Mouse (Mus musculus): ENCODE results near the gene Zc3h18.

Zc3h18 gene

DNA sequence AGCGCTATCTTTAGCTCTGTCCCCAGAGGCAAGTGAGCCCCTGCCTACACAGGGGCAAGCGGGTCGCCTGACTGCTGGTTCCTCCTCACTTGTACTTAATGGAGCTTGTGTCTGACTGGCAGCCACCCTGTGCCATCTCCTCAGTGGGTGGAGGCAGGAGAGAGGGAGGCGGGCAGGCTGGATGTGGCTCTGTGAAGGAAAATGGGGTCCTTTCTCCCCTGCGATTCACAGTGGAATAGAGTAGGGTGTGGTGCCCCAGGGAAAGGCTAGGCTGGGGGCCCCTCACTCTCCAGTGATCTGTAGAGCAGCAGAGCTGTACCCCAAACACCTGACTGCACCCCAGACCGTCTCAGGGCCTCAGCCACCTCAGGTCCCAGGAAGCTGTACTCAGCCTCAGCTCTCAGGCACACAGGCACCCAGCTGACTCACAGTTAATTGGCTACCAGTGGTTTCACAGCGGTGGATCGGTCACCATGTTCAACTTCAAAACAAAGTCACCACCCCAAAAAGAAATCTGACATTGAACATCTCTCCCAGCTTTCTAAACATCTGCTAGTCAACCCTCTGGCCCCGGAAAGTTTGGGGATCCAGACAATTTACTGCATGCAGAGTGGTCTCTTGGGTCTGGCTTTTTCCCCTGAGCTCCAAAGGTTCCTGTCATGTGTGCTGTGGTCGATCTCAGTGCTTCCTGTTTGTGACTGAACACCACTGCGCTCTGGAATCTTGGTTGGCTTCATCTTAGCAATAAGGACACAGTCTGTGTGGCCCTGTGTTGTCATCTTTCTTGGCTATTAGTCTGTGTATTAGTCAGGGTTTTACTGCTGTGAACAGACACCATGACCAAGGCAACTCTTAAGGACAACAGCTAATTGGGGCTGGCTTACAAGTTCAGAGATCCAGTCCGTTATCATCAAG lies 31.0 kb upstream of the Zc3h18 start:
- in situ Hi-C loops (cut with MboI, MseI), result no loop called here

DNA sequence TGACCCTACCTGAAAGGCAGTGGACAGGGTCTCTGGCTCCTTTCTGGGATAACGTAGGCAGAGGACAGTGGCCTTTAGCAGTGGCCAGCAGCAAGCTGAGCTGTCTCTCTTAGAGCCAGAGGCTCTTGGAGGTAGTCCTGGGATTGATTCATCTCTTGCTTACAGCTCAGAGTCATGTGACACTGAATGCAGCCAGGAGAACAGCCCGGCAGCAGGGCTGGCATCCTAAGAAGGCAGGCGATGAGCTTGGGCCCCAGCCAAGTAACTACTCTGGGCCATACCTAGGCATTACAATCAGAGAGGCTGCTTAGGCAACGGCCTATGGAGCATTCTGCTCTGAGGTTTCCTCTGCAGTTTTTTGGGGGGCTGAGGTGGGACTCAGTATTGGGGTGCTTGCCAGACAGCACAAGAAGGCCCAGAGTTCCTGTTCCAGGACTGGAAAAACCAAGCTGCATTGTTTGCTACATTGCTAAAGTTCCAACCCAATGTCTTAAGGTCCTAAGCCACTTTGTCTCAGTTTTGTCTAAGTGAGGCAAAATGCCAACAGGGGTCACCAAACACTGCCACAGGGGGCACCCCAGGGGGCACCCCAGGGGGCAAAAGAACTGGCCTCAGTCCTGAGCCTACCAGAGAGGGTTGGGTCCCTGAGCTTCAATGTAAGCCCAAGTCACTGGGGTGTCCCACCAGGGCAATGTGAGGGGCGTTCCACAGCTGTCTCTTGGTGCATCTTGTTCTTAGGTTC lies 28.4 kb upstream of the Zc3h18 start:
- in situ Hi-C loops (cut with MboI, MseI), result no loop called here

DNA sequence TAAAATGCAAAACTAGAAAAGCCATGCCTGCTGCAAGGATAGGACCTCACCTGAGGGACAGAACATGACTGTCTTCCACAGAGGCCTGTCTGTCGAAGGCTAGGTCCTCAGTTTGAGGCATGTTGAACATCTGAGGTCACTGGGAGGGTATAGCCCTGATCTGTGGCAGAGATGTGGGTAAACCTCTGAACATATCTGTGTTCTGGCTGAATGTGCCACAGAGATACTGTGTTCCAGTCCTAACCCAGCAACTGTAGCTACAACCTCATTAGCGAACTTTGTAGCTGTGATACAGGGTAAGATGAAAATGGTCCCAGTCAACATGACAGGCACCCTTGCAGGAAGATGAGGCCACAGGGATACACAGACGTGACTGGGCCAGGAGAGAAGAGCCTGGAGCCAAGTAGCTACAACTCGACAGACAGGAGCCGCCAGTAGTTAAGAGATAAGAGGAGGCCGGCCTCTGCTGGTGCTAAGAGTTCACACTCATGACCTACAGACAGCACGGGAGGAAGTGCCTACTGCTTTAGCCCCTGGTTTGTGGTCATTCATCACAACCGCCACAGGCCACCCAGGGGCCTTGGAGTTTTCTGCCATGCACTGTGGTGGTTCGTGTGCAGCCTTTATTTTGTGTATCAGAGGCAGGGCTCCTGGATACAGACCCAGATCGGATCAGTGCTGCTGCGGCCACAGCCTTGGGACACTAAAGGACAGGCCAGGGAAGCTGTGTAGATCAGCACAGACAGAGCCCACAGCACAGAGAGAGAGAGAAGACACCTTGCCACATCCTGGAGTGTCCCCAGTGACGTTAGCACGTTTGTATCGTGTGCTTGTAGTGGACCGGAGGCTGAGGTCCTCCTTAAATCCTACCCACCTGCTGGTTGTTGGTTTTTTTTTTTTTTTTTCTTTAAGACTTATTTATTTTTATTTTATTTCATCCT lies 26.8 kb upstream of the Zc3h18 start:
- in situ Hi-C loops (cut with MboI, MseI), result no loop called here

DNA sequence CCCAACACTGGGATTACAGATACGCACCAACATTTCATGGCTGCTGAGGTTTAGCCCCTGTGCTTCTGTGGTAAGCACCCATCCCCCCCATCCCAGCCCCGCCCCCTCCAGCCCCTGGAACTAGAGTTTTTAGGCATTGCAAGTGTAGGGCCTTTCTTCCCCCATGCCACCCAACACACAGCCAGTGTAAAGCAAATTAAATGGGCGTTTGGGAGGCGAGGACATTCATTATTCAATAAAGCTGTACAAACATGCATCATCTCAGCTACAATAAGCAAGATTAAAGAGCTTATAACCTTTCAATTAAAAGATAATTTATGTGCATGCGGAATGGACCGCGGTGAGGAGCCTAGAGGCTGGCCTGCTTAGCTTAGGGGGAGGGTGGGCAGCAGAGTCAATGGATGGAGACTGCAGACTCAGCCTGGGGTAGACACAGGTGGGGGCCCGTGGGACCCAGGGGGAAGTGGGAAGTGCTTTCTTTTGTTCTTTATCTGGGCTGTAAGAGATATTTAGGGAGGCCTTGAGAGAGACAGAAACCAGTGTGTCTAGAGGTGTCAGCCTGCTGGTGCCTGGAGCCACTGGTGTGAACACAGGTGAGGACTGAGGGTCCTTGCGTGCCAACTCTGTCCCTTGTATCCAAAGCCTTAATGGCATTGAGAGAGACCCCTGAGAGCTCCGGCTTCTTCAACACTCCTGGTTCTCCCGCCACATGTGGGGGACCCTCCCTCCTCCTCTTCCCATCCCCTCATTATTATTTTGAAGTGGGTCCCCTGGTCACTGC lies 25.9 kb upstream of the Zc3h18 start:
- in situ Hi-C loops (cut with MboI, MseI), result no loop called here

- in situ Hi-C loops (cut with MboI, MseI), result no loop called here
Measured at GRCm38 (mm10) chr8:122354157-122354556, 22.3 kb upstream of the Zc3h18 start.

GRCm38 (mm10) chr8:122355642-122356606 lies 20.5 kb upstream of the Zc3h18 start:
- in situ Hi-C loops (cut with MboI, MseI), result no loop called here

GRCm38 (mm10) chr8:122357202-122357601 lies 19.2 kb upstream of the Zc3h18 start:
- in situ Hi-C loops (cut with MboI, MseI), result no loop called here

- in situ Hi-C loops (cut with MboI, MseI), result no loop called here
Measured at GRCm38 (mm10) chr8:122357641-122358040, 18.8 kb upstream of the Zc3h18 start.

DNA sequence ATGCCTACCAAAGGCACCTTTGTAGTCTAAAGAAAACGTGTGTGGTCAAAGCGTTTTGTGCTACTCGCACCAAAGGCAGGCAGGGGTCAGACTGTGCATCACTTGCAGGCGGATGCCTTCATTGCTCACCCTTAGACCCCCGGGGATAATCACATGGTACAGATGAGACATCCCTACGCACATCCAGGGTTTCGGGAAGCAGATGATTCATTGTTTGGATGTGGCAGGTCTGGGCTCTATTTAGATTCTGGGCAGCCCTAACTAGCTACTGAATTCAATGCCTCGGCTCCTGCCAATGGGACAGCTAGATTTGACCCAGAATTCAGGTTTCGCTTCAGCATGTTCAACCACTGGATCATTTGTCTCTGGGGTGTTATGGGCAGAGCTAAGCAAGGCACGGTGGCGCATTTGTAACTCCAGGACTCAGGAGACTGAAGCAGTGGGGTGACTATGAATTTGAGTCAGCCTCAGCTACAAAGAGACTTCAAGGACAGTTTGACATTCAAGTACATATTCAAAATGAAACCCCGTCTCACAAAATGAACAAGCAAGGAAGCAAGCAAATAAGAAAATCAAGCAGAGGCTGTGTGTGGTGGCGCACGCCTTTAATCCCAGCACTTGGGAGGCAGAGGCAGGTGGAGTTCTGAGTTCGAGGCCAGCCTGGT lies 17.2 kb upstream of the Zc3h18 start:
- in situ Hi-C loops (cut with MboI, MseI), result no loop called here

DNA sequence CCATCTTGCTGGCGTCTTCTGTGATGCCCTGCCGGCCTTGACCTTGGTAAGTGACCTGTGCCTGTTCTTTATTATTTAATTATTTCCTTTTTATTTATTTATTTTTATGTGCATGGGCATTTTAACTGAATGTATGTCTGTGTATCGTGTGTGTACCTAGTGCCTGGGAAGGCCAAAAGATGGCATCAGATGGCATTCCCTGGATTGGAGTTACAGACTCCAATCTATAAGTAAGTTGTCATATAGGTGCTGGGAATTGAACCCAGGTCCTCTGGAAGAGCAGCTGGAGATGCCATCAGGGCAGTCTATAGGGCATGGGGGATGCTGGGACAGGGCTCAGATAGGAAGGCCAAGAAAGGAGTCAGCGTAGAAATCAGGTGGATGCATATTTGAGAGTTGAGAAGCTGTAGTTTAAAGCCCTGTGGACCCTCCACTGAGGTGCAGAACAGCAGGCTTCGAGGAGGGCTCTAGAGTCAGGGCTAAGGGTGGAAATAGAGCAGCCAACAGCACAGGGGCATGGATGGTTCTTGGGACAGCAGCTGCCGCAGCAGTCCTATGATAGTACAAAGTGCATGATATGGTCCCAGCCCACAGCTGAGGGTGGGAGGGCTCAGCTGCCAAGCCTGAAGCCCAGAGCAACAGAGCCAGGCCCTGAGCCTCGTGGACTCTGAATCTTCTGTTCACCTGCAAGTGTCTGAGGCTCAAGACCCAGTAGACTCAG lies 15.6 kb upstream of the Zc3h18 start, which contains the start of gene Trhr2:
Gene Trhr2, minus strand, starts transcription at position 51 of the 721 bp plus-strand sequence.
- in situ Hi-C loops (cut with MboI, MseI), result no loop called here

- in situ Hi-C loops (cut with MboI, MseI), result no loop called here
Measured at GRCm38 (mm10) chr8:122362271-122362670, 14.1 kb upstream of the Zc3h18 start.

DNA sequence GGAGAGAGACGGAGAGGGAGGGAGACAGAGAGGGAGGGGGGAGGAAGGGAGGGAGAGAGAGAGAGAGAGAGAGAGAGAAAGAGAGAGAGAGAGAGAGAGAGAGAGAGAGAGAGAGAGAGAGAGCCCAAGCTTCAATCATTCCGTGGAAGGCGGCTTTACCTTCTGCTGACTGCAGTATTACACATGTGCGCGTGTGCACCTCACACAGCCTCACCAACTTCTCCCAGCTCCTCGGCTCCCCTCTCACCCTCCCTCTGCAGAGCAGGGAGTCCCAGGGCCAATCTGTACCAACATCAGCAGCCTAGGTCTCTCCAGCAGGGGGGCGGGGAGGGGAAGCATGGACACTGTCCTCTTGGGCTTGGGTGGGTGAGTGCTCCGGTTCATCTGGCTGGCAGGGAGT lies 13.4 kb upstream of the Zc3h18 start:
- in situ Hi-C loops (cut with MboI, MseI), result no loop called here

DNA sequence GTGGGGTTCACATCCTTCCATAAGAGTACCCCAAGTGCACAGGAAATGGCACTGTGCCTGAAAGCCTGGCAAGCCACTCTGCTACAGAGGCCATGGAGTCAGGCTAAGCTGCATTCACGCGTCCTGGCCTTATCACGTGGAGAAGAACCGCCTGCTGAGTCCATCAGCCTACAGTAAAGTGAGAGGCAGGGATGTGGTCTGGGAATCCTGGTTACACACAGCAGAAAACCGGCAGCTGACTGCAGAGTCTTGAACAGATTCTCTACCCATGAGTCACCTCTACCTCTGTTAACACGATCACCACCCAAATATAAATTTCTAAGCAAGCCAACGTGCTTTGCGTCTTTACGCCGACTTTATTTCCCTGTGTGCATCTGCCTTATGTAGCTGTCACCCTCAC lies 7.9 kb upstream of the Zc3h18 start:
- in situ Hi-C loops (cut with MboI, MseI), result no loop called here

- in situ Hi-C loops (cut with MboI, MseI), result no loop called here
Measured at GRCm38 (mm10) chr8:122369665-122370064, 6.7 kb upstream of the Zc3h18 start.

DNA sequence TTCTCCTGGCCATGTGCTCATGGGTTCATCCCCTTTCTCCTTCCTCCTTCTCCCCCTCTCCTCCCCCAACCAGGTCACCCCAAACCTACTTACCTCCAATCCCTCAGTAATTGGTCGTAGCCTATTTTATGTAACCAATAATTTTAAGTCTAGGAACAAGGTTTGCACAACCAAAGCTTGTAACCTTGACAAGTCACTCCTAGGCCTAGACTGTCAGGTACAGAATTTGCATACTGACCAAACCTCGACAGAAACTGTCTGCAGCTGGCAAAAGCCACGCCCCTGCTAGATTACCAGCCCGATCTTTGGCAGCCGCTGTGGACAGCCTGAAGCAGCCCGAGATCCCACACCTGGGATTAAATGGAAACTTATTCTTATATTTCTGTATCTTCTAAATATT lies 4.7 kb upstream of the Zc3h18 start:
- in situ Hi-C loops (cut with MboI, MseI), result no loop called here

GRCm38 (mm10) chr8:122375320-122375719 lies 1.1 kb upstream of the Zc3h18 start:
- in situ Hi-C loops (cut with MboI, MseI), result loop anchor here (5.0 kb wide), 1 partner anchor 93 kb away; the partner anchor contains the start of gene Zfpm1

- in situ Hi-C loops (cut with MboI, MseI), result loop anchor here (5.0 kb wide), 1 partner anchor 94 kb away; the partner anchor contains the start of gene Zfpm1
Measured at GRCm38 (mm10) chr8:122375751-122376364, 551 bp upstream of the Zc3h18 start.

DNA sequence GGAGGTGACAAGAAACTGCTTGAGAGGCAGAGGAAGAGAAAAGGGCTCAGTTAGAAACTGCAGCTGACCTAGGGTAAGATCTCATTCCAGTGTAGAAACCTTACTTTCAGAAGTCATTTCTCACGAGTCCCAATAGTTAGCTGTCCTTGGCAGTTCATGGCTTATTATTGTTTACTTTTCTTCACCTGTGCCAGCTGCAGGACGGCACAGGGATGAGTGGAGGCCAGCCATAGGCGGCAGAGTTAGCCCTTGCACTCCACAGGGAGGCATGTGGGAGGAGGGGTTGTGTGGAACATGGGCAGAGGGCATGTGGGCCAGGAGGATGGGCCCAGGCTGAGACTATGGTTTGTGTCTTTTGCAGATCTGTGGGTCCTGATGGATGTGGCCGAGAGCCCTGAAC lies 6.6 kb downstream of the Zc3h18 start:
- in situ Hi-C loops (cut with MboI, MseI), result no loop called here

All from T-helper 1 cell (primary cell).